Mouse (Mus musculus) MEL (cell line): ENCODE results near the gene Rps3a1.

ENCODE experiments used
- HCFC1 ChIP-seq: IDR thresholded peaks from 2 replicates; pipeline ENCODE4 v1.6.1; 2012; ENCODE audit warnings: low read depth, mild to moderate bottlenecking, inconsistent platforms, low read length, improper control_type of control experiment, moderate library complexity
- MAZ ChIP-seq: IDR thresholded peaks from 2 replicates; pipeline ENCODE4 v1.6.1; 2012; ENCODE audit warnings: low read depth, mild to moderate bottlenecking, inconsistent platforms, low read length, improper control_type of control experiment
- POLR2A ChIP-seq, 2 experiments: IDR thresholded peaks; 2 replicates each; pipeline ENCODE4 v1.6.1; 2011 to 2012; ENCODE audit warnings: low read length in 2 of 2, mild to moderate bottlenecking in 2 of 2, control low read depth in 1 of 2, improper control_type of control experiment in 1 of 2, low read depth in 1 of 2, moderate library complexity in 1 of 2; ENCODE audit not compliant: control insufficient read depth in 1 of 2, insufficient read depth in 1 of 2, poor library complexity in 1 of 2
- TAL1 ChIP-seq: IDR thresholded peaks from 2 replicates; pipeline ENCODE4 v1.6.1; 2012; ENCODE audit warnings: mild to moderate bottlenecking, inconsistent platforms, low read length, moderate library complexity, mixed read lengths

GRCm38 (mm10) chr3:86142263-86142933 is at the start of gene Rps3a1:
- no peak for TF ChIP-seq MAZ
- TF ChIP-seq TAL1 = no peak
- TF ChIP-seq POLR2A (IDR thresholded peaks at IDR 0.05; ENCODE audit: control insufficient read depth in 1 of 2, insufficient read depth in 1 of 2, low read depth in 1 of 2, low read length in 2 of 2, poor library complexity in 1 of 2) = peak; percentile 70 to 90; a peak in 2 of 4 replicates
- peak; percentile 96 for TF ChIP-seq HCFC1
